Mouse (Mus musculus): ENCODE results near the gene Mfsd6.

The Mfsd6 gene

GRCm38 (mm10) chr1:52640266-52640665 is 87.0 kb downstream of the Mfsd6 start:
- no peak for DNase-seq (ENCODE audit: low spot score)

GRCm38 (mm10) chr1:52639090-52639489 is 88.2 kb downstream of the Mfsd6 start:
- DNase-seq (ENCODE audit: low spot score) = no peak

- DNase-seq (ENCODE audit: low spot score) = no peak
Observed at GRCm38 (mm10) chr1:52638101-52638500, 89.2 kb downstream of the Mfsd6 start.

GRCm38 (mm10) chr1:52635932-52636331 is 91.3 kb downstream of the Mfsd6 start:
- DNase-seq (ENCODE audit: low spot score) = no peak

- DNase-seq (ENCODE audit: low spot score) = no peak
Observed at GRCm38 (mm10) chr1:52634251-52634650, 93.0 kb downstream of the Mfsd6 start.

GRCm38 (mm10) chr1:52631570-52631969 is 95.7 kb downstream of the Mfsd6 start:
- DNase-seq (ENCODE audit: low spot score) = no peak

GRCm38 (mm10) chr1:52630937-52631299 is 96.3 kb downstream of the Mfsd6 start:
- no peak for DNase-seq (ENCODE audit: low spot score)

- peak; percentile 93 for DNase-seq (ENCODE audit: low spot score)
Observed at GRCm38 (mm10) chr1:52630248-52630936, 96.9 kb downstream of the Mfsd6 start, which contains the start of gene Nemp2. TSS of gene Nemp2 (plus strand) at chr1:52630703.

GRCm38 (mm10) chr1:52620442-52620841 is 106.8 kb downstream of the Mfsd6 start:
- DNase-seq (ENCODE audit: low spot score) = no peak

DNA sequence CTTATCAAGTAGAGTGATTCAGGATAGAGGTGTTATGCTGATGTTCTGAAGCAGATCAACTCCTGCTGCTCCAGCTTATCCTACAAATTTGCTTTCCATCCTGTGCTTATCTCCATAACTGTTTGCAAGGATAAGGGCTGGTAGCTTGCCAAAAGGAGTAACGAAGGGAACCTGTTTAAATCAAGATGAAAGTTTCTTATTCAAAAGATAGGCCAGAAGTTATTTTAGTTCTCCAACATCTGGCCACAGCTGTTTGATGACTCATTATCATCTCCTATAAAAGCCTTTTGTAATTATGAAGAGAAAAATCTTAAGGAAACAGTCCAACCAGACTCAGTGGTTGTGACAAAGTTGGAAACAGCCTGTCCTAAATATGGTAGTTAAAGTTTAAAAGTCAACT is 109.0 kb downstream of the Mfsd6 start:
- no peak for DNase-seq (ENCODE audit: low spot score)

DNA sequence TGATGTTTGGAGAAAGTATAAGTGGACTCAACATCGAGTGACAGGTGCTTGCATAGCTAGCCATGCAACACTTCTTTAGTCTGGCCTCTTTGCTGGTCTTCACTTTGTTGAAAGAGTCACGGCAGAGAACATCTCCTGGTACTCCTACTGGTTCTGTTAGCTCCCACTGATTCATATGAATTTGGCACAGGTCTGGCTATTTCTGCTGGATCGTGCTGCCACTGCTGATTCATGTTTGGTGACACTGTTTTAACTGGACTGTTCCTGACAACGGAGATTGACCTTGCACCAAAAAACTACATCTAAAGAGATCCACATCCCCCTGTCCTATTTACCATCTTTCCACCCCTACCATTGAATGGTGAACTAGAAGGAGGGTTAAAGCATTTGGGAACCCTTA is 118.8 kb downstream of the Mfsd6 start:
- DNase-seq (ENCODE audit: low spot score) = no peak

GRCm38 (mm10) chr1:52607700-52608099 is 119.6 kb downstream of the Mfsd6 start:
- DNase-seq (ENCODE audit: low spot score) = no peak

All from ovary, postnatal 36 days (tissue).